Mouse (Mus musculus) megakaryocyte, embryonic 14.5 days (primary cell): ENCODE results near the gene Cdc16.

ENCODE experiments used
- FLI1 ChIP-seq: IDR thresholded peaks from 2 replicates; pipeline ENCODE4 v1.6.1; 2012; ENCODE audit warnings: low read length, inconsistent platforms, mixed read lengths
- GATA1 ChIP-seq: IDR thresholded peaks from 3 replicates; pipeline ENCODE4 v1.6.1; 2012; ENCODE audit warnings: mixed read lengths, low read length, inconsistent platforms, borderline replicate concordance

DNA sequence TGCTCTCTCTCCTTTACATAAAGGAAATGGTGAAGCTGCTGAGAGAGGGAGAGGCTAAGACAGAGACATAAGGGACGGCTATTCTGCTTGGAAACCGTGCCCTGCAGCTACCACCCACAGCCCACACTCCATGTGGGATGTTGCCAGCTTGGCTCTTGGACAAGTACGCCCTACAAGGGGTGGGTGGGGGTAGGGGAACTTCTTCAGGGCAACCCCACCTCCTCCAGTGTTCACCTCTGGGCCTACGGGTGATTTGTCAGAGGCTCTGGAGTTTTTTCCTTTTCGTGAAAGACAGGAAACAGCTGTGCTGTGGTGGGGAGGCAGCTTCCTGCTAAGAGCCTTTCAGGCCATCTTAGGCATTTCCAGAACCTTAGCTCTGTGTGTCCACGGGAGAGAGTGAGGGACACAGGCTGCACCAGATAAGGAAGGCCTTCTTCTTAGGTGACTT is 17.1 kb upstream of the Cdc16 start:
- TF ChIP-seq GATA1, result peak; percentile 97
- peak; percentile 89 for TF ChIP-seq FLI1
